Mouse (Mus musculus) heart, embryonic 11.5 days (tissue): ENCODE results near the gene Secisbp2. TPM values are rescaled to one million over a fixed set of nuclear protein-coding genes. Genes with fewer than 3 reads are reported as not detected.

ENCODE experiments used
- ATAC-seq: fragments of 200-750 bp; cut with Nextera tagmentation; replicated peaks from 2 replicates; pipeline ENCODE4 v1.8.0; 2017; ENCODE audit warnings: moderate library complexity; ENCODE audit not compliant: insufficient number of reproducible peaks, low FRiP score, low TSS enrichment
- H3K27ac ChIP-seq: fragments of 300-500 bp; sonication (generic); 2 replicates; pipeline ENCODE4 v1.5.1; 2014; ENCODE audit warnings: mild to moderate bottlenecking, low read depth, low read length
- H3K27me3 ChIP-seq: fragments of 300-500 bp; sonication (generic); 2 replicates; pipeline ENCODE4 v1.6.1; 2014; ENCODE audit warnings: mild to moderate bottlenecking, low read length, mixed read lengths; ENCODE audit not compliant: control insufficient read depth, insufficient read depth
- H3K36me3 ChIP-seq: fragments of 300-500 bp; sonication (generic); 2 replicates; pipeline ENCODE4 v1.6.1; 2014; ENCODE audit warnings: mild to moderate bottlenecking, low read length, moderate library complexity, mixed read lengths; ENCODE audit not compliant: control insufficient read depth, insufficient read depth
- H3K4me1 ChIP-seq: fragments of 300-500 bp; sonication (generic); 2 replicates; pipeline ENCODE4 v1.6.1; 2014; ENCODE audit warnings: low read length; ENCODE audit not compliant: control insufficient read depth, insufficient read depth
- H3K4me2 ChIP-seq: fragments of 300-500 bp; sonication (generic); 2 replicates; pipeline ENCODE4 v1.6.1; 2014; ENCODE audit warnings: mild to moderate bottlenecking, moderate library complexity
- H3K4me3 ChIP-seq: fragments of 300-500 bp; sonication (generic); 2 replicates; pipeline ENCODE4 v1.5.1; 2014; ENCODE audit warnings: low read depth, low read length
- H3K9ac ChIP-seq: fragments of 300-500 bp; sonication (generic); 2 replicates; pipeline ENCODE4 v1.6.1; 2014; ENCODE audit warnings: mild to moderate bottlenecking, low read depth, low read length, moderate library complexity
- H3K9me3 ChIP-seq: fragments of 300-500 bp; sonication (generic); replicated peaks from 2 replicates; pipeline ENCODE4 v1.6.1; 2016; ENCODE audit warnings: low read length; ENCODE audit not compliant: control insufficient read depth
- WGBS: fragments of 180-500 bp; shearing (Covaris S2); extraction: QIAGEN DNeasy Blood & Tissue Kit; methylation state at CpG from one replicate; pipeline ENCODE4 v1.1.7; 2014; ENCODE audit not compliant: insufficient replicate concordance; 5-methylcytosine and 5-hydroxymethylcytosine counted together
- polyA plus RNA-seq: library from polyadenylated mRNA; unstranded; fragments of >200 nt; fragmentation: Nextera tagmentation; extraction: Ambion mirVana; gene quantifications from 2 replicates; pipeline ENCODE4 v1.2.1, GENCODE M21; 2014

The Secisbp2 gene
- polyA plus RNA-seq, 1 experiment from 2014 or later = 21.9 TPM

GRCm38 (mm10) chr13:51705882-51706854, 54.7 kb downstream of the Secisbp2 start:
- no peak overlapping the region for H3K4me2 ChIP-seq
- no peaks in the 10 kb centered on the region; the same call in 1 of the 2 replicates for H3K36me3 ChIP-seq
- peaks cover 9% of the 10 kb centered on the region; the same call in 1 of the 2 replicates for H3K4me1 ChIP-seq
- ATAC-seq = no peak
- H3K9me3 ChIP-seq = no peaks in the 10 kb centered on the region; the same call in 1 of the 2 replicates
- H3K27me3 ChIP-seq = no peaks in the 10 kb centered on the region
- no peak overlapping the region for H3K9ac ChIP-seq
- 56% methylated on average over 22 of the region's 22 CpGs for WGBS
- H3K27ac ChIP-seq = no peak overlapping the region
- no peak overlapping the region for H3K4me3 ChIP-seq

DNA sequence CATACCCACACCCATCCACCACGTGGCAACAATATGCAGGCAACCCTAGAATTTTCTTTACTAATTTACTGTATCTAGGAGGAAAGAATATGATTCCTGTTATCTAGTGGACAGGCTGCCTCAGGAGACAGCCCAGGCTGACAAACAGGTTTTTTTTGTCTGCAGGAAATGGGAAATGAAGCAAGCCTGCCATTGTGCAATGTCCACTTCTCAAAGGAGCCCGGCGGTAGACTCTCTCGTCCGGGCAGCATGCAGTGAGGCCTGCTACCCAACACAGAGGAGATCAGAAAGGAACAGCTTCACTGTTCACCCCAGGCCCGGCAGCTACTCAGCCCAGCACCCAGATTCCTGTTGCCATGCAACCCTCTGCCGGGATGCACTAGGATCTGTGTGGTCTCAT, 59.2 kb downstream of the Secisbp2 start:
- H3K27ac ChIP-seq = no peak overlapping the region

GRCm38 (mm10) chr13:51712022-51712421, 60.5 kb downstream of the Secisbp2 start:
- Histone ChIP-seq H3K4me1 (peaks cover 13% of the 10 kb centered on the region; the same call in 1 of the 2 replicates), H3K4me3 (no peak overlapping the region), H3K36me3 (no peaks in the 10 kb centered on the region; the same call in 1 of the 2 replicates), H3K27ac (no peak overlapping the region), H3K9me3 (no peaks in the 10 kb centered on the region; the same call in 1 of the 2 replicates), H3K9ac (no peak overlapping the region), H3K4me2 (no peak overlapping the region), H3K27me3 (no peaks in the 10 kb centered on the region)
- WGBS = 88% methylated on average over 8 of the region's 8 CpGs
- no peak for ATAC-seq

More for the DNA sequence above, 59.2 kb downstream of the Secisbp2 start:
- no peak overlapping the region for H3K4me2 ChIP-seq
- no peaks in the 10 kb centered on the region; the same call in 1 of the 2 replicates for H3K36me3 ChIP-seq
- peaks cover 11% of the 10 kb centered on the region; the same call in 1 of the 2 replicates for H3K4me1 ChIP-seq
- 55% methylated on average over 7 of the region's 7 CpGs for WGBS
- H3K4me3 ChIP-seq = no peak overlapping the region
- ATAC-seq = no peak
- H3K9ac ChIP-seq = 0 out of 2 replicates have a peak overlapping the region, but pooled peaks have one; percentile 34
- no peaks in the 10 kb centered on the region; the same call in 1 of the 2 replicates for H3K9me3 ChIP-seq
- no peaks in the 10 kb centered on the region for H3K27me3 ChIP-seq

- Histone ChIP-seq H3K9me3 (no peaks in the 10 kb centered on the region), H3K4me3 (no peak overlapping the region), H3K4me2 (no peak overlapping the region), H3K27me3 (no peaks in the 10 kb centered on the region), H3K4me1 (peaks cover 8% of the 10 kb centered on the region; the same call in 1 of the 2 replicates), H3K9ac (no peak overlapping the region), H3K36me3 (peaks cover 3% of the 10 kb centered on the region; the same call in 1 of the 2 replicates), H3K27ac (0 out of 2 replicates have a peak overlapping the region, but pooled peaks have one; percentile 15)
- 28% methylated on average over 8 of the region's 8 CpGs for WGBS
- peak; percentile 74 for ATAC-seq
These were observed 65.1 kb downstream of the Secisbp2 start for GRCm38 (mm10) chr13:51716350-51717263.

DNA sequence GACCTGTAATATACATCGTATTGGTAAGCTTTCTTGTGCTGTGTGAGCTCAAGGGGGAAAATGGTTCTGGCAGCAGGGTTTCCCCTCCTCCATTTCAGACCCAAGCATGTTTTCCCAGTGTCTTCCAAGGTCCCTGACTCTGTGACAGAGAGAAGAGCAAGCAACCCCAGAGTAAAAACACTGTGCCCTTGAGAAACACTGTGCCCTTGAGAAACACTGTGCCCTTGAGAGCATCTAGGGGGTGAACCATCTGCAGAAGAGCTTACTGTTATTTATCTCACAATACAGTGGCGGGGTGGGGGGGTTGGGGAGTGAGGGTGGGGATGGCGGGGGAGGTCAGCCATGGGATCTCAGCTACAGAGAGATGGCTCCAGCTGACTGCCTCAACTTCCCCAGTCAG, 67.8 kb downstream of the Secisbp2 start:
- no peak overlapping the region for H3K4me3 ChIP-seq
- H3K4me2 ChIP-seq = no peak overlapping the region
- H3K27me3 ChIP-seq = no peaks in the 10 kb centered on the region
- ATAC-seq = no peak
- H3K27ac ChIP-seq = no peak overlapping the region
- H3K36me3 ChIP-seq = peaks cover 3% of the 10 kb centered on the region; the same call in 1 of the 2 replicates
- no peak overlapping the region for H3K9ac ChIP-seq
- H3K9me3 ChIP-seq = no peaks in the 10 kb centered on the region
- peaks cover 8% of the 10 kb centered on the region; the same call in 1 of the 2 replicates for H3K4me1 ChIP-seq
- 83% methylated on average over 3 of the region's 3 CpGs for WGBS

DNA sequence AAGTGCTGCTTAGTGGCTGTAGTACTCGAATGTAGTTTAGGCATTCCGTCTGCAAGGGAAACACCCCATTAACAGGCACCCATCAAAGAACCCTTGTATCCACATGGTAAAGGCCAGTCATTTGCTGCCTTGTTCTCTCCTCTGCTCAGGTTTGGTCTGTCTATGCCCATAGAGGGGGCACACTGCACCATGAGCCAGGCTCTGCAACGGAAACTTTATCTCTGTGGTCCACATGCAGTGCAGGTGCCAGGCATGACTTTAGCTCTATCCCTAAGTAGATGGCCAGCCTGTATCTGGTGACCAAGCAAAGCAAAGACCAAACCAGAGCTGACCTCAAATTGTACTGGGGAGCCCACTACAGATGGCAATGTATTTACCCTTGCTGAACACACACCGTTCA, 69.1 kb downstream of the Secisbp2 start:
- WGBS = 85% methylated on average over 4 of the region's 4 CpGs
- Histone ChIP-seq H3K9ac (no peak overlapping the region), H3K36me3 (peaks cover 3% of the 10 kb centered on the region; the same call in 1 of the 2 replicates), H3K27me3 (no peaks in the 10 kb centered on the region), H3K4me3 (no peak overlapping the region), H3K9me3 (no peaks in the 10 kb centered on the region), H3K4me2 (no peak overlapping the region), H3K27ac (no peak overlapping the region), H3K4me1 (0 out of 2 replicates have a peak, but pooled peaks cover 3% of the 10 kb centered on the region)
- ATAC-seq = no peak

- H3K9ac ChIP-seq = no peak overlapping the region
- ATAC-seq = no peak
- no peaks in the 10 kb centered on the region for H3K4me1 ChIP-seq
- 73% methylated on average over 5 of the region's 5 CpGs for WGBS
- no peaks in the 10 kb centered on the region for H3K9me3 ChIP-seq
- no peak overlapping the region for H3K4me2 ChIP-seq
- no peak overlapping the region for H3K4me3 ChIP-seq
- no peaks in the 10 kb centered on the region for H3K27me3 ChIP-seq
- no peak overlapping the region for H3K27ac ChIP-seq
- H3K36me3 ChIP-seq = peaks cover 3% of the 10 kb centered on the region; the same call in 1 of the 2 replicates
These were observed 71.6 kb downstream of the Secisbp2 start for GRCm38 (mm10) chr13:51723114-51723513.

DNA sequence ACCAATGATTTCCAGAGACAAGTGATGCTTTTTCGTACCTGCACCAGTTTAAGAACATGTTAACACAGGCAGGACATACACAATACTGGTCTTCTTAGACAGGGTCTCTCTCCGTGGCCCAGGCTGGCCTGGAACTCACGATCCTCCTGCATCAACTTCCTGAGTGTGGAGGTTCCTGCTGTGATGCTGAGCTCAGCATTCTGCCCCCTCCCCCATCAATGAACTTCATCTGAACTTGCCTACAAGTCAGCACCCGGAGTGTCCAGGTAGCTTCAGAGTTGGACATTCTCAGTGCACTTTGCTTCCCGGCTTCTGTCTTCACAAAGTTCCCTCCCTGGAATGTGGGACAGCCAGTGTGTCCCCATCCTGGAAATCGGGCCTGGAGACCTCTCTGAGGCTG, 73.1 kb downstream of the Secisbp2 start:
- no peaks in the 10 kb centered on the region for H3K27me3 ChIP-seq
- no peak for ATAC-seq
- H3K4me1 ChIP-seq = peaks cover 4% of the 10 kb centered on the region; the same call in 1 of the 2 replicates
- no peaks in the 10 kb centered on the region for H3K36me3 ChIP-seq
- no peak overlapping the region for H3K4me2 ChIP-seq
- WGBS = 64% methylated on average over 6 of the region's 6 CpGs
- H3K9ac ChIP-seq = no peak overlapping the region
- H3K4me3 ChIP-seq = no peak overlapping the region
- no peak overlapping the region for H3K27ac ChIP-seq
- no peaks in the 10 kb centered on the region for H3K9me3 ChIP-seq
